Mouse (Mus musculus) megakaryocyte-erythroid progenitor cell, adult 5-6 weeks (primary cell): ENCODE results near the gene Srpk3. TPM values are rescaled to one million over a fixed set of nuclear protein-coding genes. Genes with fewer than 3 reads are reported as not detected.
"Not testable (repeated sequence)": the region's sequence is repeated elsewhere in the genome, so short reads cannot be mapped to it uniquely, and the experiment has no call there.

ENCODE experiments used
- ATAC-seq: replicated peaks from 2 replicates; pipeline ENCODE4 v1.8.0; 2016; ENCODE audit warnings: mild to moderate bottlenecking, inconsistent platforms; ENCODE audit not compliant: severe bottlenecking, poor library complexity, low FRiP score, low TSS enrichment
- total RNA-seq, 2 experiments: library from RNA; stranded (forward) in 1 of 2; stranded (reverse) in 1 of 2; fragments of 200-1000, 215-1000 nt in 1 of 2; fragments of >200 nt in 1 of 2; fragmentation: Nextera tagmentation in 1 of 2; gene quantifications; 2 replicates each; pipeline ENCODE4 v1.2.3; 2014 to 2017

The Srpk3 gene
- total RNA-seq (2014; fragmentation: Nextera tagmentation) (not detected in 2 replicates), total RNA-seq (2017) (not detected in 2 replicates)

- no peak for ATAC-seq
Observed at GRCm38 (mm10) chrX:73774168-73774760, at the start of gene Srpk3. Srpk3 (plus strand) TSS chrX:73774405.

- ATAC-seq = no peak
Observed at GRCm38 (mm10) chrX:73730908-73731307, 43.3 kb upstream of the Srpk3 start.

GRCm38 (mm10) chrX:73738155-73738554 is 36.0 kb upstream of the Srpk3 start:
- peak; percentile 81 for ATAC-seq

GRCm38 (mm10) chrX:73739151-73739550 is 35.1 kb upstream of the Srpk3 start:
- ATAC-seq = no peak

GRCm38 (mm10) chrX:73739841-73740240 is 34.4 kb upstream of the Srpk3 start:
- not testable (repeated sequence) for ATAC-seq

GRCm38 (mm10) chrX:73744774-73745481 is 29.3 kb upstream of the Srpk3 start:
- no peak for ATAC-seq

- no peak for ATAC-seq
Observed at GRCm38 (mm10) chrX:73748977-73749376, 25.2 kb upstream of the Srpk3 start.

- ATAC-seq = no peak
Observed at GRCm38 (mm10) chrX:73756334-73757140, 17.7 kb upstream of the Srpk3 start, which contains the start of gene Plxnb3. Plxnb3 (plus strand) TSS chrX:73757090.

- no peak for ATAC-seq
Observed at GRCm38 (mm10) chrX:73758611-73759290, 15.5 kb upstream of the Srpk3 start.

GRCm38 (mm10) chrX:73765311-73765710 is 8.9 kb upstream of the Srpk3 start:
- no peak for ATAC-seq

GRCm38 (mm10) chrX:73767267-73767666 is 6.9 kb upstream of the Srpk3 start:
- 0 out of 2 replicates have a peak, but pooled peaks have one; percentile 58 for ATAC-seq

- no peak for ATAC-seq
Observed at GRCm38 (mm10) chrX:73774802-73775483, 738 bp downstream of the Srpk3 start.

- ATAC-seq = no peak
Observed at GRCm38 (mm10) chrX:73782227-73782626, 8.0 kb downstream of the Srpk3 start.

- no peak for ATAC-seq
Observed at GRCm38 (mm10) chrX:73785666-73786065, 11.5 kb downstream of the Srpk3 start.

GRCm38 (mm10) chrX:73786364-73787224 is 12.4 kb downstream of the Srpk3 start, which contains the start of the genes Idh3g and Ssr4:
Idh3g (minus strand) TSS chrX:73786897.
Ssr4 (plus strand) TSS chrX:73787028.
- peak; percentile 93 for ATAC-seq

- no peak for ATAC-seq
Observed at GRCm38 (mm10) chrX:73787225-73787558, 13.0 kb downstream of the Srpk3 start.

- no peak for ATAC-seq
Observed at GRCm38 (mm10) chrX:73788501-73788900, 14.3 kb downstream of the Srpk3 start.

GRCm38 (mm10) chrX:73793039-73793438 is 18.8 kb downstream of the Srpk3 start:
- no peak for ATAC-seq
